Mouse (Mus musculus) brain, embryonic 18.5 days (tissue): ENCODE data around the gene Skor1.

Experiments
- DNase-seq: peaks from one replicate; pipeline ENCODE4 v3.0.0-alpha.2; 2012; ENCODE audit warnings: low read depth, low spot score

Gene Skor1

GRCm38 (mm10) chr9:63091971-63092528, 56.7 kb downstream of the Skor1 start:
- DNase-seq = peak; percentile 61

GRCm38 (mm10) chr9:63091101-63091921, 57.5 kb downstream of the Skor1 start:
- DNase-seq = no peak

DNA sequence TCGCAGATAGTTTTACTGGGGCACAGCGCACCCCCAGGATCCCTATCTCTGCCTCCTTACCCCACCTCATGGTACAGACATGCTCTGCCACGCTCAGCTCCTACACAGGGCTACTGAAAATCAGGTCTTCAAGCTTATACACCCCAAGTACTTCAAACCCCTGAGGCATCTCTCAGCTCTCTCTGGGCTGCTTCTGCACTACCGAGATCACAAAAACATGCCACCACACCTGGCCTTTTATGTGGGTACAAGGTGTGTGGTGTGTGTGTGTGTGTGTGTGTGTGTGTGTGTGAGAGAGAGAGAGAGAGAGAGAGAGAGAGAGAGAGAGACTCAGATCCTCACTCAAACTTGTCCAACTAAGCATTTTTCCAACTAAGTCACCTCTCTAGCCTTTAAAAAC, 59.6 kb downstream of the Skor1 start:
- no peak for DNase-seq
